Comparison of ENCODE assay signal across 8 mouse cellular contexts in genomic region chr19:4333791-4334190, GRCm38 (mm10). TPM values are rescaled to one million over a fixed set of nuclear protein-coding genes. Genes with fewer than 3 reads are reported as not detected.
DNase-seq lines count a peak whose midpoint lies in the region; ATAC-seq lines count a peak whose summit lies in the region.

No protein-coding gene starts in this region.

- DNase-seq in adrenal gland, adult (ENCODE audit: inconsistent age in 2 of 2, low spot score in 1 of 2), result peak; percentile 97 to 98
- DNase-seq in embryo, embryonic 10.5 days (ENCODE audit: low spot score), result peak; percentile 94
- peak; percentile 98 for DNase-seq in gastrocnemius, postnatal 14 days
- DNase-seq in left cerebral cortex, postnatal 10 days (ENCODE audit: extremely low spot score in 1 of 2, low spot score in 2 of 2), result peak; percentile 93 to 96
- peak; percentile 93 for DNase-seq in right cerebral cortex, postnatal 25 days
- peak; percentile 94 to 95 for DNase-seq in urinary bladder, postnatal 4 days (ENCODE audit: low spot score in 2 of 2)

- ATAC-seq in inflammation-experienced regulatory T-cells, adult 6 months, result peak; percentile 93
- ATAC-seq in megakaryocyte-erythroid progenitor cell, adult 5-6 weeks (replicated peaks; ENCODE audit: low FRiP score, low TSS enrichment, poor library complexity, severe bottlenecking), result peak; percentile 98

- intact Hi-C loops in gastrocnemius, postnatal 14 days (cut with DNase I; ENCODE audit: low total_unique reads), result no loop called here
- intact Hi-C loops in left cerebral cortex, postnatal 10 days (cut with DNase I), result no loop called here

RNA-seq across cellular contexts. Expression of gene Grk2, which starts 27.8 kb away (rescaled TPM):
- 10 to 100 TPM; 31.8 to 36.4 TPM for total RNA-seq in gastrocnemius, postnatal 14 days (2021)
- polyA plus RNA-seq in inflammation-experienced regulatory T-cells, adult 6 months (2017; shearing (Covaris generic)), result 10 to 100 TPM; 81.3 to 90.8 (median 85.9) TPM
- total RNA-seq in left cerebral cortex, postnatal 10 days (2021), result 100 to 1,000 TPM; 146 to 154 TPM
- total RNA-seq in megakaryocyte-erythroid progenitor cell, adult 5-6 weeks (2014; fragmentation: Nextera tagmentation), result 103 and 118 TPM in 2 replicates
- total RNA-seq in megakaryocyte-erythroid progenitor cell, adult 5-6 weeks (2017), result 81.8 and 93.1 TPM in 2 replicates

RNA-seq across cellular contexts. Expression of gene Ankrd13d, which starts 50.9 kb away (rescaled TPM):
- total RNA-seq in gastrocnemius, postnatal 14 days (2021), result under 1 TPM; 0.62 to 0.90 TPM
- polyA plus RNA-seq in inflammation-experienced regulatory T-cells, adult 6 months (2017; shearing (Covaris generic)), result 1 to 10 TPM in 2 of 3 experiments, under 1 TPM in 1; 0.87 to 3.0 (median 2.3) TPM
- total RNA-seq in left cerebral cortex, postnatal 10 days (2021), result 10 to 100 TPM; 87.8 to 91.7 TPM
- 1.0 and 2.2 TPM in 2 replicates for total RNA-seq in megakaryocyte-erythroid progenitor cell, adult 5-6 weeks (2014; fragmentation: Nextera tagmentation)
- total RNA-seq in megakaryocyte-erythroid progenitor cell, adult 5-6 weeks (2017), result 0.61 TPM in 1 of 2 replicates, not detected in the other

Comparison
In these comparisons a context has a peak if more than half of its experiments do, and no peak if none do; other contexts are left out.
1. Peak in every context shown above with its lines: DNase-seq and ATAC-seq.
2. RNA of gene Ankrd13d, which starts 50.9 kb away (total RNA-seq): 87.8 to 91.7 TPM in left cerebral cortex, postnatal 10 days; 0.61 to 2.2 TPM in megakaryocyte-erythroid progenitor cell, adult 5-6 weeks and 0.62 to 0.90 TPM in gastrocnemius, postnatal 14 days; every median in the first group is over 10 times any median in the second.